Mouse (Mus musculus) cerebellum, adult 2 months (tissue): Measurements from ENCODE around the gene Kcna3.

Source experiments
- CTCF ChIP-seq: fragments of 200-500 bp; IDR thresholded peaks from 2 replicates; pipeline ENCODE4 v1.5.1; 2011; ENCODE audit warnings: low read depth, mild to moderate bottlenecking, control low read depth, low read length, moderate library complexity, borderline replicate concordance; ENCODE audit not compliant: insufficient read depth
- POLR2A ChIP-seq: fragments of 200-500 bp; IDR thresholded peaks from 2 replicates; pipeline ENCODE4 v1.6.1; 2011; ENCODE audit warnings: low read length, control low read depth, borderline replicate concordance; ENCODE audit not compliant: insufficient read depth

- TF ChIP-seq POLR2A (no peak), CTCF (no peak)
Measured at GRCm38 (mm10) chr3:107036458-107037039, 580 bp downstream of the Kcna3 start.
